Comparison of ENCODE assay signal across 30 mouse cellular contexts in the genomic region with DNA sequence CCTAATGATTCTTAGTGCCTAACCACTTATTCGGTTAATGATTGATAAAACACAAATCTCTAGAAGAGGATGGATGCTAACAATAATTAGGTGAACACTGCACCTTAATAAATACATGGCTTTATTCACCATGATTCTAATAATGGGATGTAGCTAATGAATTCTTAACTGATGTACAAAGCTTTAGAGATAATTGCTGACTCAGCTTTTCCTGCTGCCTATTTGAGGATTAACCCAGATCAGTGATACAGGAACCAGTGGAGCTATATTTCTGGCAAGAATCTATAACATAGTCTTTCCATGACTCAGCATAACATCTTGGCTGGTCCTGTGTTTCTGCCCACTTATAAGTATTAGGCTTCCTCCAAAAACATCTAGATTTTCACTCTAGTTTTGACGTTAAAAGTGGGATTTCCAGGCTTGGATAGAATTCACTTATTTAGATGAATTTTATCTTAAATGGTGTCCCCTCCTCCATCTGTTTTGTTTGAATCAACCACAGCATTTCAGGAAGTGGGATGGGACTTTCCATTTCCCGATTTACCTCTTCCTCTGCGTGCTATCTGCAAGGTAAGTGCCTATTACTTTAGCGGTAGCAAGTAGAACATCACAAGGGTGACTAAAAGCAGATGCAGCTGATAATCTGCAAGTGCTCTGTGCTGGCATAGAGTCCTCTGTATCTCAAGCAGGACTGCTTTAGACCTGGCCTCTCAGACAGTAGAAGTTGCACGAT.
A peak's percentile ranks its signal among the peaks of the same experiment; 100 is the strongest.
DNase-seq lines count a peak whose midpoint lies in the region; ATAC-seq and TF ChIP-seq lines count a peak whose summit lies in the region.
"Had no signal": no experiment of that assay in that cellular context is flagged by ENCODE, and none has a peak within 500 bp of the region (broad histone marks: within the 10 kb centered on the region; RNA-seq: fewer than 3 reads in every experiment).

No protein-coding gene starts in this region.

- no peaks in the 10 kb centered on the region for H3K4me1 ChIP-seq in hindbrain, postnatal 0 days (ENCODE audit: insufficient read depth, low read length)
- H3K4me1 ChIP-seq in hindbrain, embryonic 10.5 days (replicated peaks): no peaks in the 10 kb centered on the region
- H3K4me1 ChIP-seq in CH12.LX (ENCODE audit: control insufficient read depth in 1 of 2, insufficient read depth in 2 of 2): peaks cover 0 to 22% of the 10 kb centered on the region in 2 experiments; a peak in 2 of 4 replicates
- H3K4me1 ChIP-seq: embryonic facial prominence, embryonic 13.5 days; forebrain, embryonic 12.5 days; hindbrain, embryonic 12.5 days; intestine, embryonic 15.5 days had no signal

- no peak for TF ChIP-seq RAD21 in CH12.LX (IDR thresholded peaks at IDR 0.05; ENCODE audit: low read depth, low read length)

- no peaks in the 10 kb centered on the region for H3K36me3 ChIP-seq in hindbrain, postnatal 0 days (ENCODE audit: insufficient read depth, low read length)
- no peaks in the 10 kb centered on the region for H3K36me3 ChIP-seq in hindbrain, embryonic 10.5 days
- H3K36me3 ChIP-seq in CH12.LX (replicated peaks in 1 of 2; ENCODE audit: control insufficient read depth in 1 of 2, insufficient read depth in 1 of 2, low read length in 1 of 2): no peaks in the 10 kb centered on the region
- H3K36me3 ChIP-seq: embryonic facial prominence, embryonic 10.5 days; embryonic facial prominence, embryonic 13.5 days; forebrain, embryonic 12.5 days; forebrain, embryonic 15.5 days; G1E; heart, embryonic 13.5 days; hindbrain, embryonic 12.5 days; hindbrain, embryonic 15.5 days; intestine, embryonic 15.5 days had no signal

- H3K9me3 ChIP-seq in hindbrain, postnatal 0 days (ENCODE audit: low read length): no peaks in the 10 kb centered on the region
- H3K9me3 ChIP-seq in hindbrain, embryonic 10.5 days: 0 out of 2 replicates have a peak, but pooled peaks cover under 1% of the 10 kb centered on the region
- H3K9me3 ChIP-seq in CH12.LX (replicated peaks; ENCODE audit: low read length): no peaks in the 10 kb centered on the region
- H3K9me3 ChIP-seq: embryonic facial prominence, embryonic 10.5 days; embryonic facial prominence, embryonic 13.5 days; forebrain, embryonic 12.5 days; forebrain, embryonic 15.5 days; G1E; heart, embryonic 13.5 days; hindbrain, embryonic 12.5 days; hindbrain, embryonic 15.5 days; intestine, embryonic 15.5 days had no signal

- TF ChIP-seq POLR2A in CH12.LX (IDR thresholded peaks at IDR 0.05; ENCODE audit: low read depth, low read length): no peak

- no peak for TF ChIP-seq EP300 in CH12.LX (IDR thresholded peaks at IDR 0.05; ENCODE audit: low read length)

- no peak overlapping the region for H3K4me2 ChIP-seq in hindbrain, postnatal 0 days (ENCODE audit: low read depth, low read length)
- H3K4me2 ChIP-seq in CH12.LX (ENCODE audit: insufficient read depth, low read depth, poor library complexity, severe bottlenecking): no peak overlapping the region
- H3K4me2 ChIP-seq: embryonic facial prominence, embryonic 13.5 days; forebrain, embryonic 12.5 days; forebrain, embryonic 15.5 days; heart, embryonic 13.5 days; hindbrain, embryonic 12.5 days; hindbrain, embryonic 15.5 days; intestine, embryonic 15.5 days had no signal

- DNase-seq in hindbrain, postnatal 0 days (ENCODE audit: low spot score): peak; percentile 21
- no peak for DNase-seq in hindbrain, embryonic 10.5 days (ENCODE audit: low spot score)
- DNase-seq in CH12.LX (ENCODE audit: extremely low read depth): peak; percentile 51
- DNase-seq in testis, postnatal 10 days (ENCODE audit: low spot score): no peak
- DNase-seq in right cerebral cortex, postnatal 36 days (ENCODE audit: low spot score in 2 of 2): no peak
- DNase-seq: adrenal gland, adult 2 months; adrenal gland, postnatal 14 days; cerebellum, adult 11 months; cerebellum, adult 2 months; cerebellum, adult 9-11 months; cerebellum, postnatal 25 days; embryo, embryonic 11 days; gastrocnemius, postnatal 10 days; gastrocnemius, postnatal 36 days; heart, adult 18-20 months; heart, postnatal 14 days; heart, postnatal 4 days had no signal

- no peak for TF ChIP-seq CTCF in hindbrain, postnatal 0 days (IDR thresholded peaks at IDR 0.05; ENCODE audit: low read depth)
- no peak for TF ChIP-seq CTCF in CH12.LX (conservative IDR thresholded peaks at IDR 0.05 in 1 of 2, IDR thresholded peaks at IDR 0.05 in 1 of 2; ENCODE audit: low read depth in 2 of 2, low read length in 2 of 2)

- H3K9ac ChIP-seq in hindbrain, postnatal 0 days (replicated peaks; ENCODE audit: low read length): no peak overlapping the region
- H3K9ac ChIP-seq in CH12.LX (ENCODE audit: insufficient read depth, low read depth): no peak overlapping the region
- H3K9ac ChIP-seq: embryonic facial prominence, embryonic 13.5 days; forebrain, embryonic 12.5 days; forebrain, embryonic 15.5 days; heart, embryonic 13.5 days; hindbrain, embryonic 12.5 days; hindbrain, embryonic 15.5 days; intestine, embryonic 15.5 days had no signal

- H3K27me3 ChIP-seq in hindbrain, postnatal 0 days (ENCODE audit: insufficient read depth, low read length): no peaks in the 10 kb centered on the region
- H3K27me3 ChIP-seq in hindbrain, embryonic 10.5 days (ENCODE audit: insufficient read depth, poor library complexity, severe bottlenecking): no peaks in the 10 kb centered on the region
- H3K27me3 ChIP-seq in CH12.LX (replicated peaks): no peaks in the 10 kb centered on the region
- H3K27me3 ChIP-seq: embryonic facial prominence, embryonic 13.5 days; forebrain, embryonic 12.5 days; forebrain, embryonic 15.5 days; heart, embryonic 13.5 days; hindbrain, embryonic 12.5 days; hindbrain, embryonic 15.5 days; intestine, embryonic 15.5 days had no signal

- ATAC-seq in hindbrain, postnatal 0 days: no peak
- ATAC-seq in common myeloid progenitor, adult 5-6 weeks (replicated peaks; ENCODE audit: low read depth, poor library complexity, severe bottlenecking): 0 out of 2 replicates have a peak, but pooled peaks have one; percentile 22
- ATAC-seq in frontal cortex, adult (ENCODE audit: low TSS enrichment): no peak
- ATAC-seq: CD4-positive, CD25-positive, alpha-beta regulatory T cell, adult 4 months; forebrain, embryonic 15.5 days; intestine, embryonic 15.5 days had no signal

- dilution Hi-C loops in CH12.LX (cut with MboI; ENCODE audit: extremely low pct_ligation_motif_present, extremely low pct_unique_long_range_greater_than_20kb, low sequenced_read_pairs): no loop called here

- H3K27ac ChIP-seq in hindbrain, postnatal 0 days: no peak overlapping the region
- no peak overlapping the region for H3K27ac ChIP-seq in hindbrain, embryonic 10.5 days
- H3K27ac ChIP-seq in CH12.LX (ENCODE audit: insufficient read depth, low read depth): no peak overlapping the region
- H3K27ac ChIP-seq: embryonic facial prominence, embryonic 10.5 days; embryonic facial prominence, embryonic 13.5 days; forebrain, embryonic 12.5 days; forebrain, embryonic 15.5 days; heart, embryonic 13.5 days; hindbrain, embryonic 12.5 days; hindbrain, embryonic 15.5 days; intestine, embryonic 15.5 days had no signal

- WGBS in hindbrain, postnatal 0 days: 87% methylated on average over 6 of the region's 6 CpGs
- 92% methylated on average over 6 of the region's 6 CpGs for WGBS in hindbrain, embryonic 10.5 days

- H3K4me3 ChIP-seq in hindbrain, postnatal 0 days (ENCODE audit: low read length): no peak overlapping the region
- no peak overlapping the region for H3K4me3 ChIP-seq in hindbrain, embryonic 10.5 days
- no peak overlapping the region for H3K4me3 ChIP-seq in CH12.LX (replicated peaks in 1 of 3; ENCODE audit: low read depth in 2 of 3, low read length in 2 of 3, poor library complexity in 1 of 3)
- H3K4me3 ChIP-seq: embryonic facial prominence, embryonic 10.5 days; embryonic facial prominence, embryonic 13.5 days; erythroblast, embryonic 14.5 days; forebrain, embryonic 12.5 days; forebrain, embryonic 15.5 days; heart, embryonic 13.5 days; hindbrain, embryonic 12.5 days; hindbrain, embryonic 15.5 days; intestine, embryonic 15.5 days had no signal

- in situ Hi-C loops in CH12.LX (cut with MboI; ENCODE audit: low pct_ligation_motif_present, low pct_unique_long_range_greater_than_20kb, low sequenced_read_pairs): no loop called here

- no peaks in the 10 kb centered on the region for H3K79me2 ChIP-seq in CH12.LX (replicated peaks; ENCODE audit: control insufficient read depth, extremely low read depth, insufficient read depth, poor library complexity, severe bottlenecking)

TF ChIP-seq in CH12.LX, 34 proteins besides CTCF, POLR2A, EP300 and RAD21:
- TF ChIP-seq ELF1 (IDR thresholded peaks at IDR 0.05; ENCODE audit: low read depth, low read length) (no peak), NRF1 (IDR thresholded peaks at IDR 0.05; ENCODE audit: low read depth, low read length) (no peak), TCF12 (IDR thresholded peaks at IDR 0.05; ENCODE audit: low read depth, low read length) (no peak), MYC (IDR thresholded peaks at IDR 0.05; ENCODE audit: low read depth, low read length) (no peak), MXI1 (IDR thresholded peaks at IDR 0.05; ENCODE audit: low read depth, low read length) (no peak), POLR2AphosphoS2 (IDR thresholded peaks at IDR 0.05; ENCODE audit: low read depth, low read length) (no peak), CHD2 (IDR thresholded peaks at IDR 0.05; ENCODE audit: low read length) (no peak), MAFK (IDR thresholded peaks at IDR 0.05; ENCODE audit: insufficient replicate concordance, low read length) (peak; percentile 99)

Comparison
In these comparisons a context has a peak if more than half of its experiments do, and no peak if none do; other contexts are left out.
1. DNase-seq: peak in hindbrain, postnatal 0 days (single experiment) and CH12.LX (single experiment); none in hindbrain, embryonic 10.5 days (single experiment), testis, postnatal 10 days (single experiment) and right cerebral cortex, postnatal 36 days (0 of 2).